Mouse (Mus musculus): ENCODE results near the gene Kif1c. TPM values are rescaled to one million over a fixed set of nuclear protein-coding genes. Genes with fewer than 3 reads are reported as not detected.
"Not testable (repeated sequence)": the region's sequence is repeated elsewhere in the genome, so short reads cannot be mapped to it uniquely, and the experiment has no call there.

The Kif1c gene
- total RNA-seq, 2 experiments from 2014 or later: 451 to 452 TPM

- intact Hi-C loops (cut with DNase I): no loop called here
- no peak for DNase-seq (ENCODE audit: low spot score)
Measured at GRCm38 (mm10) chr11:70727385-70727784, 27.0 kb downstream of the Kif1c start.

- intact Hi-C loops (cut with DNase I): no loop called here
- no peak for DNase-seq (ENCODE audit: low spot score)
Measured at GRCm38 (mm10) chr11:70730427-70731038, 30.2 kb downstream of the Kif1c start.

- intact Hi-C loops (cut with DNase I): no loop called here
Measured at GRCm38 (mm10) chr11:70731178-70731577, 30.8 kb downstream of the Kif1c start.

GRCm38 (mm10) chr11:70733256-70733655 is 32.9 kb downstream of the Kif1c start:
- intact Hi-C loops (cut with DNase I): no loop called here
- no peak for DNase-seq (ENCODE audit: low spot score)

More at GRCm38 (mm10) chr11:70731178-70731577, 30.8 kb downstream of the Kif1c start:
- DNase-seq (ENCODE audit: low spot score): no peak

GRCm38 (mm10) chr11:70737749-70738148 is 37.4 kb downstream of the Kif1c start:
- intact Hi-C loops (cut with DNase I): no loop called here
- no peak for DNase-seq (ENCODE audit: low spot score)

- intact Hi-C loops (cut with DNase I): no loop called here
- DNase-seq (ENCODE audit: low spot score): no peak
Measured at GRCm38 (mm10) chr11:70741603-70742002, 41.3 kb downstream of the Kif1c start.

- DNase-seq (ENCODE audit: low spot score): no peak
- intact Hi-C loops (cut with DNase I): no loop called here
Measured at GRCm38 (mm10) chr11:70742117-70742516, 41.8 kb downstream of the Kif1c start.

- intact Hi-C loops (cut with DNase I): no loop called here
- DNase-seq (ENCODE audit: low spot score): no peak
Measured at GRCm38 (mm10) chr11:70742581-70743459, 42.5 kb downstream of the Kif1c start.

- DNase-seq (ENCODE audit: low spot score): no peak
- intact Hi-C loops (cut with DNase I): no loop called here
Measured at GRCm38 (mm10) chr11:70745636-70746035, 45.3 kb downstream of the Kif1c start.

GRCm38 (mm10) chr11:70747876-70748545 is 47.7 kb downstream of the Kif1c start:
- DNase-seq (ENCODE audit: low spot score): no peak
- intact Hi-C loops (cut with DNase I): no loop called here

GRCm38 (mm10) chr11:70752337-70753017 is 52.1 kb downstream of the Kif1c start:
- no peak for DNase-seq (ENCODE audit: low spot score)
- intact Hi-C loops (cut with DNase I): no loop called here

- intact Hi-C loops (cut with DNase I): no loop called here
Measured at GRCm38 (mm10) chr11:70753146-70753545, 52.8 kb downstream of the Kif1c start.

GRCm38 (mm10) chr11:70754476-70754875 is 54.1 kb downstream of the Kif1c start:
- intact Hi-C loops (cut with DNase I): loop anchor here (2.0 kb wide), 2 partner anchors 126 to 238 kb away; no protein-coding TSS in a partner anchor
- no peak for DNase-seq (ENCODE audit: low spot score)

More at GRCm38 (mm10) chr11:70753146-70753545, 52.8 kb downstream of the Kif1c start:
- no peak for DNase-seq (ENCODE audit: low spot score)

GRCm38 (mm10) chr11:70754958-70755357 is 54.6 kb downstream of the Kif1c start:
- no peak for DNase-seq (ENCODE audit: low spot score)
- intact Hi-C loops (cut with DNase I): loop anchor here (2.0 to 5.0 kb wide), 4 partner anchors 68 to 323 kb away; partner anchors contain the start of genes Arrb2 and Camta2

- peak; percentile 28 for DNase-seq (ENCODE audit: low spot score)
- intact Hi-C loops (cut with DNase I): loop anchor here (2.0 to 5.0 kb wide), 4 partner anchors 68 to 323 kb away; partner anchors contain the start of genes Arrb2 and Camta2
Measured at GRCm38 (mm10) chr11:70755645-70756044, 55.3 kb downstream of the Kif1c start.

- DNase-seq (ENCODE audit: low spot score); intact Hi-C loops (cut with DNase I): not testable (repeated sequence)
Measured at GRCm38 (mm10) chr11:70760446-70760845, 60.1 kb downstream of the Kif1c start.

GRCm38 (mm10) chr11:70762641-70763040 is 62.3 kb downstream of the Kif1c start:
- intact Hi-C loops (cut with DNase I): no loop called here
- DNase-seq (ENCODE audit: low spot score): no peak

GRCm38 (mm10) chr11:70763582-70763935 is 63.2 kb downstream of the Kif1c start:
- no peak for DNase-seq (ENCODE audit: low spot score)
- intact Hi-C loops (cut with DNase I): no loop called here

GRCm38 (mm10) chr11:70763936-70764808 is 63.8 kb downstream of the Kif1c start, which contains the start of gene Zfp3:
Gene Zfp3, plus strand, starts transcription at chr11:70764209.
- intact Hi-C loops (cut with DNase I): no loop called here
- DNase-seq (ENCODE audit: low spot score): peak; percentile 65
